Mouse (Mus musculus): ENCODE results near the gene Rps6ka1. TPM values are rescaled to one million over a fixed set of nuclear protein-coding genes. Genes with fewer than 3 reads are reported as not detected.

Gene Rps6ka1
- polyA plus RNA-seq, 1 experiment, result 4.8 TPM

- H3K4me3 ChIP-seq (ENCODE audit: insufficient read depth, low read length), result no peak overlapping the region
- no peak overlapping the region for H3K27ac ChIP-seq (ENCODE audit: insufficient read depth, low read length)
- no peak for TF ChIP-seq POLR2A (IDR thresholded peaks at IDR 0.05; ENCODE audit: low read depth, low read length)
- peak; percentile 25; the same call in 1 of the 2 replicates for TF ChIP-seq CTCF (IDR thresholded peaks at IDR 0.05; ENCODE audit: borderline replicate concordance, insufficient read depth, low read length)
- H3K4me1 ChIP-seq (ENCODE audit: control insufficient read depth, insufficient read depth, low read length), result no peaks in the 10 kb centered on the region
Observed at GRCm38 (mm10) chr4:133829281-133830070, 58.1 kb downstream of the Rps6ka1 start.

GRCm38 (mm10) chr4:133827887-133828794, 59.5 kb downstream of the Rps6ka1 start:
- H3K4me3 ChIP-seq (ENCODE audit: insufficient read depth, low read length), result no peak overlapping the region
- no peaks in the 10 kb centered on the region for H3K4me1 ChIP-seq (ENCODE audit: control insufficient read depth, insufficient read depth, low read length)
- no peak overlapping the region for H3K27ac ChIP-seq (ENCODE audit: insufficient read depth, low read length)
- no peak for TF ChIP-seq CTCF (IDR thresholded peaks at IDR 0.05; ENCODE audit: borderline replicate concordance, insufficient read depth, low read length)
- TF ChIP-seq POLR2A (IDR thresholded peaks at IDR 0.05; ENCODE audit: low read depth, low read length), result no peak

- no peak for TF ChIP-seq POLR2A (IDR thresholded peaks at IDR 0.05; ENCODE audit: low read depth, low read length)
- TF ChIP-seq CTCF (IDR thresholded peaks at IDR 0.05; ENCODE audit: borderline replicate concordance, insufficient read depth, low read length), result no peak
- Histone ChIP-seq H3K4me1 (ENCODE audit: control insufficient read depth, insufficient read depth, low read length) (no peaks in the 10 kb centered on the region), H3K4me3 (ENCODE audit: insufficient read depth, low read length) (no peak overlapping the region), H3K27ac (ENCODE audit: insufficient read depth, low read length) (no peak overlapping the region)
Observed at GRCm38 (mm10) chr4:133827354-133827753, 60.2 kb downstream of the Rps6ka1 start.

- H3K27ac ChIP-seq (ENCODE audit: insufficient read depth, low read length), result no peak overlapping the region
- TF ChIP-seq POLR2A (IDR thresholded peaks at IDR 0.05; ENCODE audit: low read depth, low read length), result no peak
Observed at GRCm38 (mm10) chr4:133825731-133826130, 61.9 kb downstream of the Rps6ka1 start.

GRCm38 (mm10) chr4:133820806-133821560, 66.6 kb downstream of the Rps6ka1 start:
- H3K4me1 ChIP-seq (ENCODE audit: control insufficient read depth, insufficient read depth, low read length), result peaks cover 10% of the 10 kb centered on the region
- no peak overlapping the region for H3K27ac ChIP-seq (ENCODE audit: insufficient read depth, low read length)
- TF ChIP-seq CTCF (IDR thresholded peaks at IDR 0.05; ENCODE audit: borderline replicate concordance, insufficient read depth, low read length) (no peak), POLR2A (IDR thresholded peaks at IDR 0.05; ENCODE audit: low read depth, low read length) (no peak)
- H3K4me3 ChIP-seq (ENCODE audit: insufficient read depth, low read length), result no peak overlapping the region

More at GRCm38 (mm10) chr4:133825731-133826130, 61.9 kb downstream of the Rps6ka1 start:
- Histone ChIP-seq H3K4me1 (ENCODE audit: control insufficient read depth, insufficient read depth, low read length) (no peaks in the 10 kb centered on the region), H3K4me3 (ENCODE audit: insufficient read depth, low read length) (no peak overlapping the region)

- Histone ChIP-seq H3K27ac (ENCODE audit: insufficient read depth, low read length) (no peak overlapping the region), H3K4me1 (ENCODE audit: control insufficient read depth, insufficient read depth, low read length) (peaks cover 14% of the 10 kb centered on the region), H3K4me3 (ENCODE audit: insufficient read depth, low read length) (no peak overlapping the region)
- TF ChIP-seq CTCF (IDR thresholded peaks at IDR 0.05; ENCODE audit: borderline replicate concordance, insufficient read depth, low read length) (no peak), POLR2A (IDR thresholded peaks at IDR 0.05; ENCODE audit: low read depth, low read length) (no peak)
Observed at GRCm38 (mm10) chr4:133820166-133820565, 67.4 kb downstream of the Rps6ka1 start.

GRCm38 (mm10) chr4:133817356-133817755, 70.2 kb downstream of the Rps6ka1 start:
- no peak overlapping the region for H3K27ac ChIP-seq (ENCODE audit: insufficient read depth, low read length)
- H3K4me1 ChIP-seq (ENCODE audit: control insufficient read depth, insufficient read depth, low read length), result peaks cover 14% of the 10 kb centered on the region
- no peak overlapping the region for H3K4me3 ChIP-seq (ENCODE audit: insufficient read depth, low read length)
- TF ChIP-seq POLR2A (IDR thresholded peaks at IDR 0.05; ENCODE audit: low read depth, low read length) (no peak), CTCF (IDR thresholded peaks at IDR 0.05; ENCODE audit: borderline replicate concordance, insufficient read depth, low read length) (no peak)

- Histone ChIP-seq H3K4me1 (ENCODE audit: control insufficient read depth, insufficient read depth, low read length) (peaks cover 14% of the 10 kb centered on the region), H3K4me3 (ENCODE audit: insufficient read depth, low read length) (peak overlapping the region; percentile 7; the same call in 1 of the 2 replicates), H3K27ac (ENCODE audit: insufficient read depth, low read length) (peak overlapping the region; percentile 100)
- 0 out of 2 replicates have a peak, but pooled peaks have one; percentile 9 for TF ChIP-seq POLR2A (IDR thresholded peaks at IDR 0.05; ENCODE audit: low read depth, low read length)
- no peak for TF ChIP-seq CTCF (IDR thresholded peaks at IDR 0.05; ENCODE audit: borderline replicate concordance, insufficient read depth, low read length)
Observed at GRCm38 (mm10) chr4:133816504-133816875, 71.1 kb downstream of the Rps6ka1 start.
